Mouse (Mus musculus) heart, embryonic 11.5 days (tissue): Measurements from ENCODE around the gene Itgbl1. TPM values are rescaled to one million over a fixed set of nuclear protein-coding genes. Genes with fewer than 3 reads are reported as not detected.
A peak's percentile ranks its signal among the peaks of the same experiment; 100 is the strongest.
"Not testable (repeated sequence)": the region's sequence is repeated elsewhere in the genome, so short reads cannot be mapped to it uniquely, and the experiment has no call there.

ENCODE experiments used
- ATAC-seq: fragments of 200-750 bp; cut with Nextera tagmentation; replicated peaks from 2 replicates; pipeline ENCODE4 v1.8.0; 2017; ENCODE audit warnings: moderate library complexity; ENCODE audit not compliant: insufficient number of reproducible peaks, low FRiP score, low TSS enrichment
- H3K27ac ChIP-seq: fragments of 300-500 bp; sonication (generic); 2 replicates; pipeline ENCODE4 v1.5.1; 2014; ENCODE audit warnings: mild to moderate bottlenecking, low read depth, low read length
- H3K27me3 ChIP-seq: fragments of 300-500 bp; sonication (generic); 2 replicates; pipeline ENCODE4 v1.6.1; 2014; ENCODE audit warnings: mild to moderate bottlenecking, low read length, mixed read lengths; ENCODE audit not compliant: control insufficient read depth, insufficient read depth
- H3K36me3 ChIP-seq: fragments of 300-500 bp; sonication (generic); 2 replicates; pipeline ENCODE4 v1.6.1; 2014; ENCODE audit warnings: mild to moderate bottlenecking, low read length, moderate library complexity, mixed read lengths; ENCODE audit not compliant: control insufficient read depth, insufficient read depth
- H3K4me1 ChIP-seq: fragments of 300-500 bp; sonication (generic); 2 replicates; pipeline ENCODE4 v1.6.1; 2014; ENCODE audit warnings: low read length; ENCODE audit not compliant: control insufficient read depth, insufficient read depth
- H3K4me2 ChIP-seq: fragments of 300-500 bp; sonication (generic); 2 replicates; pipeline ENCODE4 v1.6.1; 2014; ENCODE audit warnings: mild to moderate bottlenecking, moderate library complexity
- H3K4me3 ChIP-seq: fragments of 300-500 bp; sonication (generic); 2 replicates; pipeline ENCODE4 v1.5.1; 2014; ENCODE audit warnings: low read depth, low read length
- H3K9ac ChIP-seq: fragments of 300-500 bp; sonication (generic); 2 replicates; pipeline ENCODE4 v1.6.1; 2014; ENCODE audit warnings: mild to moderate bottlenecking, low read depth, low read length, moderate library complexity
- H3K9me3 ChIP-seq: fragments of 300-500 bp; sonication (generic); replicated peaks from 2 replicates; pipeline ENCODE4 v1.6.1; 2016; ENCODE audit warnings: low read length; ENCODE audit not compliant: control insufficient read depth
- WGBS: fragments of 180-500 bp; shearing (Covaris S2); extraction: QIAGEN DNeasy Blood & Tissue Kit; methylation state at CpG from one replicate; pipeline ENCODE4 v1.1.7; 2014; ENCODE audit not compliant: insufficient replicate concordance; 5-methylcytosine and 5-hydroxymethylcytosine counted together
- polyA plus RNA-seq: library from polyadenylated mRNA; unstranded; fragments of >200 nt; fragmentation: Nextera tagmentation; extraction: Ambion mirVana; gene quantifications from 2 replicates; pipeline ENCODE4 v1.2.1, GENCODE M21; 2014

Itgbl1 gene
- polyA plus RNA-seq = 0.42 and 0.43 TPM in 2 replicates

DNA sequence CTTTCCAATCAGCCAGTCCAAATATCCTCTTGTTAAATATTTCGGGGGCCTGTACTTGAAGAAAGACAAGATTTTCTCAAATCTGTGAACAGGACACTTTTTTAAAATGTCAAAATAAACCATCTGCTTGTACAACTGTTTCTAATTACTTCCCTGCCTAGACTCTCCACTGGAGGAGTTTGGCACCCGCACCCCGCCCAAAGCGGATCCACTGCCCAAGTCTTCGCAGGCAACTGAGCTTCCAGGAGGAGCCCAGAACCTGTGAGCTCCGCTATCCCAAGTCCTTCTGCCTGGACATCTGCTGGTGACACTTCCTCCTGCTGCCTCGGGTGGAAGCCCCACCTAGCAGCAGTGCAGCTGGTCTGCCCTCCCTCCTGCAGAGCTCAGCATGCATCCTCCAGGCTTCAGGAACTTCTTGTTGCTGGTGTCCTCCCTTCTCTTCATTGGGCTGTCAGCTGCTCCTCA is at the start of gene Itgbl1:
Gene Itgbl1 (plus strand): TSS at position 51 of the 465 bp plus-strand sequence.
- Histone ChIP-seq H3K9ac (no peak within 1 kb of the TSS), H3K27ac (no peak within 1 kb of the TSS), H3K36me3 (no peaks in the 10 kb centered on the region), H3K9me3 (no peaks in the 10 kb centered on the region), H3K4me1 (peaks cover 4% of the 10 kb centered on the region), H3K4me3 (no peak within 1 kb of the TSS), H3K4me2 (no peak within 1 kb of the TSS), H3K27me3 (no peaks in the 10 kb centered on the region)
- ATAC-seq = peak; percentile 39; the same call in 1 of the 2 replicates
- WGBS = 26% methylated on average over 7 of the region's 7 CpGs

DNA sequence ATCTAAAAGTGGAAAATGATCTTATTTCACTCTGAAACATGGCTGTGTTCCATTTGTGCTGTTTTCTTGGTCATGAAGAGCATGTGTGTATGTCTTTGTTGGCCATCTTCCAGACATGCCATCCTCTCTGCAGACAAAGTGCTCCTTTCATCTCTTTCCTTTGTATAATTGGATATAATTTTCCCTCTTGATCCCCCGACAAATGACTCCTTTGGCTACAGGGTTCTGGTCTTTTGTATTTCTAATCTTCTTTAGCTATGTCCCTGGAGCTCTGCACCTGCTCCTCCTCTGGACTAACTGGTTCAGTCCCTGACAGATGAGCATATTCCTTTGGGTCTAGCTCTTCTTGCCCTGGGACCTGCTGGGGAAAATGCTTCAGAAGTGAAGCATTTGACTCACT is 36.8 kb upstream of the Itgbl1 start:
- WGBS = 54% methylated on average over 1 of the region's 1 CpGs
- ATAC-seq = no peak
- Histone ChIP-seq H3K4me2 (no peak overlapping the region), H3K36me3 (no peaks in the 10 kb centered on the region), H3K9me3 (no peaks in the 10 kb centered on the region), H3K9ac (no peak overlapping the region), H3K4me3 (no peak overlapping the region), H3K27ac (no peak overlapping the region), H3K27me3 (peaks cover 13% of the 10 kb centered on the region), H3K4me1 (no peaks in the 10 kb centered on the region)

DNA sequence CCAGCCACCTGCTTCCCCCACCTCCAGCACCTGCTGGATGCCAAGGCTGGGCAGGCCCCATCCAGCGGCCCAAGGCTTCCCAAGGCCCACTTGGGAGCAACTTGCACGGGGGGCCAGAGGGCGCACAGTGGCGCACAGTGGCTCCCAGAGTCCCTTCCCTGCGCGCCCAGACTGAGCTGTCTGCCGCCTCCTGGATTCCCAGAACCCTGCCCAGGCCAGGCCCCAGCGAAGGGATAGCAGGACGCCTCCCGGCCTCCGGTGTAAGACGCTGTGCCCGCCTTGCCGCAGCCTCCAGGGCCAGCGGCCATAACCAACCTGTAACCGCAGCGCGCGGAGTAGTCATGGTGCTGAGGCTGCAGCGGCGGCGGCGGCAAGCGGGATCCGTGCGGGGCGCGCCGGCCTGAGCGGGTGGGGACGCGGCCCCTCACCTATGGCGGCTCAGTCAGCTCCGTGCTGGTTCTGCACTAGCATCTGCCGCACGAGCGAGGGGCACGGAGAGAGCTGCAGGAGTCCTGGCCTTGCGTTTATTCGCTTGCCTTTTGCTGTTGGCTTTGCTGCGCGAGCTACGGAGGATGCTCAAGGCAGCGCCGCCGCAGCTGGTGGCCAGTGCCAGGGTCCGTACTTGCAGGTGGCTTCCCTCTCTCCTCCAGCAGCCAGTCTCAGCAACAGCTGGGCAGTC is 33.1 kb upstream of the Itgbl1 start, which contains the start of gene Nalcn:
Gene Nalcn (minus strand): TSS at position 644 of the 679 bp plus-strand sequence.
- Histone ChIP-seq H3K9me3 (no peaks in the 10 kb centered on the region), H3K4me1 (no peaks in the 10 kb centered on the region), H3K27me3 (peaks cover 13% of the 10 kb centered on the region), H3K36me3 (no peaks in the 10 kb centered on the region), H3K9ac (peak within 1 kb of the TSS; percentile 23; the same call in 1 of the 2 replicates), H3K4me2 (peak within 1 kb of the TSS; percentile 70), H3K4me3 (peak within 1 kb of the TSS; percentile 42), H3K27ac (no peak within 1 kb of the TSS)
- under 1% methylated on average over 41 of the region's 47 CpGs for WGBS
- ATAC-seq = peak; percentile 71

DNA sequence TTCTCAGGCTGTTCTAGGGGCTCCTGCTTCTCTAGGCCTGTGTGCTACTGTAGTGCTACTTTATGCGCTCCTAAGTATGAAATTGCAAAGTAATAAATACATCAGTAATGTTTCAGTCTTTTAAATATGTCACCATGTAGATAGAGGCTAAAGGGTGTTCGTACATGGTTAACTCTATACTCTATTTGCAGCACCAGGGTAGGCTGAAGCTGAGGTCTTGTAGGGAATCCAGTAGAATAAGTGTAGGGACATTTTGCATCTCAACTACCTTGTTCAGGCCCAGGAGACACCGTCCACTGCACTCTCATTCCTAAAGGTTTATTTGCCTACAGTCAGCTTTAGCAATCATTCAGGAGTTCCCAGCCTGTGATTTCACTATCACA is 32.6 kb upstream of the Itgbl1 start:
- ATAC-seq = no peak
- peak overlapping the region; percentile 70 for H3K4me2 ChIP-seq
- H3K27ac ChIP-seq = no peak overlapping the region
- H3K4me1 ChIP-seq = no peaks in the 10 kb centered on the region
- no peaks in the 10 kb centered on the region for H3K9me3 ChIP-seq
- 59% methylated on average over 3 of the region's 3 CpGs for WGBS
- no peaks in the 10 kb centered on the region for H3K36me3 ChIP-seq
- H3K4me3 ChIP-seq = peak overlapping the region; percentile 42
- H3K27me3 ChIP-seq = peaks cover 13% of the 10 kb centered on the region
- H3K9ac ChIP-seq = no peak overlapping the region

DNA sequence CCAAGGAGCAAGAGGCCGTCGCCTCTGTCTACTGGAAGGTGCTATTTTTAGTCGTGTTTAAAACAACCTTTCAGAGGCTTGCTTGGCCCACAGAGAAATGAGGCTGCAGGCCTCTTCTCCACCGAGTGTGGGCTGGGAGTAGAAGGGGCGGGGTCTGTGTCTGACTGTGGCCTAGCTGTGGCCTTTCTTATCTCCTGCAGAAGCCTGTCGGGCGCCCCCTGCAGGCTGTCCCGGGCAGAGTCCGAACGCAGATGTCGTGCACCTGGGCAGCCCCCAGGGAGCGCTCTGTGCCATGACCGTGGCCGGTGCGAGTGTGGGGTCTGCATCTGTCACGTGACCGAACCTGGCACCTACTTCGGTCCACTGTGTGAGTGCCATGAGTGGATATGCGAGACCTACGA is 1.3 kb downstream of the Itgbl1 start:
- Histone ChIP-seq H3K36me3 (no peaks in the 10 kb centered on the region), H3K27me3 (no peaks in the 10 kb centered on the region), H3K9ac (no peak overlapping the region), H3K4me1 (peaks cover 4% of the 10 kb centered on the region), H3K9me3 (no peaks in the 10 kb centered on the region), H3K27ac (no peak overlapping the region), H3K4me3 (no peak overlapping the region), H3K4me2 (peak overlapping the region; percentile 42)
- 16% methylated on average over 20 of the region's 20 CpGs for WGBS
- peak; percentile 82 for ATAC-seq

DNA sequence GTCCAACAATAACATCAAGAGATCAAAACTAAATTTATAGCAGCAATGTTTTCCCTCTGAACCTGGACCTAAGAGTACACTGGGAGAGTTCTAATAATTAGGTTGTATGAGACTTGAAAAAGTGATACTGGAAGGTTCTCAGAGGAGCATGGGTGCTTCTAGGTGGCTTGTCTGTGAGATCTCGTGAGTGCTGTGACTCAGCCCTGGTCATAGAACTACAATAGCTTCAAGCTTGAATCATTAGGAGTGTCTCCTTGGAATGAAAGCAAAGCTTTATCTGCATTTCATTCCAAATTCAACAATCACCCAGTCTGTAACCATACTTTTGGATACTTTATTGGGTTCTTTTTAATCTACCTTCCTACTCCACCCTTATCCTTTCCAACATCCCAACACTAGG is 2.6 kb downstream of the Itgbl1 start:
- H3K36me3 ChIP-seq = no peaks in the 10 kb centered on the region
- WGBS = 76% methylated on average over 1 of the region's 1 CpGs
- no peak overlapping the region for H3K27ac ChIP-seq
- no peak overlapping the region for H3K4me3 ChIP-seq
- no peak for ATAC-seq
- H3K4me2 ChIP-seq = no peak overlapping the region
- no peaks in the 10 kb centered on the region for H3K9me3 ChIP-seq
- peaks cover 4% of the 10 kb centered on the region for H3K4me1 ChIP-seq
- H3K9ac ChIP-seq = no peak overlapping the region
- H3K27me3 ChIP-seq = no peaks in the 10 kb centered on the region

DNA sequence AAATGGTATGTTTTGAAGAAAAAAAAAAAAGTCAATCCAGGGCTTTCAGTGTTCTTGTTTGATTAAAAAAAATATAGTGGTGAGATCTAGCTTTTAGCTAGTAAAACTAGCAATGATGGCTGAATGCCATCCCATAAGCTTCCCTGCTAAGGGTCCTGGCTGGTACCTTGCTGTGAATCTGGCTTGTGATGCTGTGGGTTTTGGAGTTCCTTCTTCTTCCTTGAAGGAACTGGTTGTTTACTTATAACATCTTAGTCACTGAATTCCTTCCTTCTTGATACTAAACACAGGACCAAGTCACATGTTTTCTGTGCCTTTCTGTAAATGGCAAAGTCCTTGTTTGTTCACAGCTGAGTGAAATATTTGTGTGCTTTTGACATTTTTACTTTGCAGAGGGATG is 3.4 kb downstream of the Itgbl1 start:
- Histone ChIP-seq H3K4me1 (peaks cover 4% of the 10 kb centered on the region), H3K9ac (no peak overlapping the region), H3K4me2 (no peak overlapping the region), H3K9me3 (no peaks in the 10 kb centered on the region), H3K27ac (no peak overlapping the region), H3K4me3 (no peak overlapping the region), H3K27me3 (no peaks in the 10 kb centered on the region), H3K36me3 (no peaks in the 10 kb centered on the region)
- no peak for ATAC-seq

DNA sequence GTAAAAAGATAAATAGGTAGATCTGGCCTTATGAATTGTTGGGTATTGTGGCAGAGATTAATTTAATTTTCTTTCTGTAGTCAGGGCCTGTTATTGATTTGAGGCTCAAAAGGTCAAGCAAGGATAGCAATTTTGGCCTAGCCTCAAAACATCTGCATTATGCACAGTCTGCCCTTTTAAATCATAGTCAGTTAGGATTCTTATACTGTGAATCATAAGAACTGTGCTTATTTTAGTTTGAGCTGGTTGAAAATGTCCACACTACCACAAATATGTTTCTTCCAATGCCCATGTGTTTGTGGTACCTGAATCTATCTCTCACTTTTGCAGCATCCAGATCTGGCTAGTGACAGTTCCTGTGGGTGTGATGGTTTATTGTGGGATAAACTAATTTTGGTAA is 4.7 kb downstream of the Itgbl1 start:
- no peak for ATAC-seq
- no peak overlapping the region for H3K4me3 ChIP-seq
- H3K4me2 ChIP-seq = no peak overlapping the region
- peaks cover 4% of the 10 kb centered on the region for H3K4me1 ChIP-seq
- no peaks in the 10 kb centered on the region for H3K27me3 ChIP-seq
- no peaks in the 10 kb centered on the region for H3K9me3 ChIP-seq
- H3K9ac ChIP-seq = no peak overlapping the region
- no peaks in the 10 kb centered on the region for H3K36me3 ChIP-seq
- H3K27ac ChIP-seq = no peak overlapping the region

DNA sequence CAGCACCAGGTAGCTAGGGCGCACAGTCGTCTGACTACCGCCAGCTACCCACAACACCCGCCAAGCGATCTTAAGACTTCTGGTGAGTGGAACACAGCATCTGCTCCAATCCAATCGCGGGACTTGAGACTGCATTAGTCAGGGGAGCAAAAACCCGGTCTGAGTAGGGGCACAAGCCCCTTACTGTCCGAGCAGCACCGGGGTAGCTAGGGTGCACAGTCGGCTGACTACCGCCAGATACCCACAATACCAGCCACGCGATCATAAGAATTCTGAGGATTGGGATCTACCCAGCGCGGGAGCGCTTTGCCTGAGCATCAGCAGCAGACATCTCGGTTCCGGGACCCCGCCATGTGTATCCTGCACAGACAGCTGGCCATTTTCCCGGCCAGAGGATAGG is 11.3 kb downstream of the Itgbl1 start:
- H3K4me2 ChIP-seq, ATAC-seq, H3K27me3 ChIP-seq, H3K4me1 ChIP-seq, H3K36me3 ChIP-seq, H3K27ac ChIP-seq, H3K9me3 ChIP-seq, H3K9ac ChIP-seq, H3K4me3 ChIP-seq: not testable (repeated sequence)
- 67% methylated on average over 21 of the region's 21 CpGs for WGBS
